Comparison of ENCODE assay signal across 8 mouse cellular contexts in genomic region chr10:37138778-37139442, GRCm38 (mm10). TPM values are rescaled to one million over a fixed set of nuclear protein-coding genes. Genes with fewer than 3 reads are reported as not detected.
A peak's percentile ranks its signal among the peaks of the same experiment; 100 is the strongest.
DNase-seq lines count a peak whose midpoint lies in the region; ATAC-seq lines count a peak whose summit lies in the region.

Gene Marcks (minus strand): TSS chr10:37138920.

- H3K27me3 ChIP-seq in forebrain, embryonic 10.5 days (ENCODE audit: poor library complexity, severe bottlenecking): no peaks in the 10 kb centered on the region
- H3K27me3 ChIP-seq in heart, embryonic 14.5 days (ENCODE audit: control insufficient read depth, insufficient read depth, low read length): no peaks in the 10 kb centered on the region
- H3K27me3 ChIP-seq in liver, embryonic 11.5 days (replicated peaks; ENCODE audit: control insufficient read depth, insufficient read depth, low read length): peaks cover 3% of the 10 kb centered on the region; the same call in 1 of the 2 replicates
- H3K27me3 ChIP-seq in splenic B cell, adult 2 months (ENCODE audit: control insufficient read depth, insufficient read depth, low read length, poor library complexity, severe bottlenecking): no peaks in the 10 kb centered on the region

- H3K9ac ChIP-seq in heart, embryonic 14.5 days (ENCODE audit: low read length): peak within 1 kb of the TSS; percentile 97
- H3K9ac ChIP-seq in liver, embryonic 11.5 days (ENCODE audit: low read depth, low read length): peak within 1 kb of the TSS; percentile 89

- peak within 1 kb of the TSS; percentile 85 for H3K4me2 ChIP-seq in heart, embryonic 14.5 days (ENCODE audit: low read length)
- H3K4me2 ChIP-seq in liver, embryonic 11.5 days: peak within 1 kb of the TSS; percentile 90

- H3K4me1 ChIP-seq in forebrain, embryonic 10.5 days: peaks cover 24% of the 10 kb centered on the region
- H3K4me1 ChIP-seq in heart, embryonic 14.5 days (ENCODE audit: control insufficient read depth in 2 of 2, insufficient read depth in 2 of 2, low read length in 2 of 2): 0 out of 4 replicates have a peak, but pooled peaks cover 0 to 9% of the 10 kb centered on the region in 2 experiments
- H3K4me1 ChIP-seq in liver, embryonic 11.5 days (replicated peaks; ENCODE audit: control insufficient read depth, insufficient read depth, low read length): peaks cover 3% of the 10 kb centered on the region

- H3K9me3 ChIP-seq in forebrain, embryonic 10.5 days: no peaks in the 10 kb centered on the region
- no peaks in the 10 kb centered on the region for H3K9me3 ChIP-seq in heart, embryonic 14.5 days (ENCODE audit: control insufficient read depth, low read length)
- no peaks in the 10 kb centered on the region for H3K9me3 ChIP-seq in liver, embryonic 11.5 days (ENCODE audit: control insufficient read depth, low read length)

- ATAC-seq in heart, embryonic 14.5 days (ENCODE audit: insufficient number of reproducible peaks, insufficient read depth, low FRiP score, low read depth): peak; percentile 56
- ATAC-seq in liver, embryonic 11.5 days (replicated peaks; ENCODE audit: low FRiP score): peak; percentile 68

- WGBS in forebrain, embryonic 10.5 days: 0% methylated on average over 39 of the region's 39 CpGs
- under 1% methylated on average over 39 of the region's 39 CpGs for WGBS in heart, embryonic 14.5 days
- WGBS in liver, embryonic 11.5 days: under 1% methylated on average over 39 of the region's 39 CpGs

- DNase-seq in CD4-positive helper T cell, adult 2 months (ENCODE audit: low read depth, low spot score): peak; percentile 84
- DNase-seq in brain, adult 2 months (ENCODE audit: low read depth, low spot score): peak; percentile 93
- peak; percentile 86 for DNase-seq in forebrain, embryonic 10.5 days (ENCODE audit: extremely low spot score, low spot score)
- DNase-seq in kidney, postnatal 10 days: peak; percentile 95
- DNase-seq in liver, embryonic 11.5 days (ENCODE audit: low spot score): peak; percentile 83
- DNase-seq in naive thymus-derived CD4-positive, alpha-beta T cell, adult 2 months (ENCODE audit: low read depth): peak; percentile 81
- DNase-seq in splenic B cell, adult 2 months (ENCODE audit: low read depth, low spot score): peak; percentile 84

- peak within 1 kb of the TSS; percentile 99 for H3K27ac ChIP-seq in forebrain, embryonic 10.5 days
- H3K27ac ChIP-seq in heart, embryonic 14.5 days (replicated peaks in 1 of 2; ENCODE audit: control insufficient read depth in 1 of 2, insufficient read depth in 1 of 2, low read depth in 2 of 2, low read length in 2 of 2): peak within 1 kb of the TSS; percentile 93 to 96
- peak within 1 kb of the TSS; percentile 92 for H3K27ac ChIP-seq in liver, embryonic 11.5 days (ENCODE audit: low read depth, low read length)

- peaks cover 30% of the 10 kb centered on the region for H3K36me3 ChIP-seq in forebrain, embryonic 10.5 days (replicated peaks)
- peaks cover 24% of the 10 kb centered on the region for H3K36me3 ChIP-seq in heart, embryonic 14.5 days (ENCODE audit: control insufficient read depth, insufficient read depth, low read length)
- H3K36me3 ChIP-seq in liver, embryonic 11.5 days (ENCODE audit: control insufficient read depth, insufficient read depth, low read length): peaks cover 4% of the 10 kb centered on the region; the same call in 1 of the 2 replicates
- no peaks in the 10 kb centered on the region for H3K36me3 ChIP-seq in splenic B cell, adult 2 months (ENCODE audit: control insufficient read depth, insufficient read depth, low read length, poor library complexity, severe bottlenecking)

- peak within 1 kb of the TSS; percentile 86 for H3K4me3 ChIP-seq in forebrain, embryonic 10.5 days
- peak within 1 kb of the TSS; percentile 65 to 76 for H3K4me3 ChIP-seq in heart, embryonic 14.5 days (ENCODE audit: control insufficient read depth in 1 of 2, insufficient read depth in 1 of 2, low read depth in 1 of 2, low read length in 2 of 2)
- H3K4me3 ChIP-seq in liver, embryonic 11.5 days (ENCODE audit: low read depth, low read length): peak within 1 kb of the TSS; percentile 80

RNA-seq across cellular contexts. Expression of gene Marcks, which starts in this region (rescaled TPM):
- polyA plus RNA-seq in forebrain, embryonic 10.5 days (2016; fragmentation: Nextera tagmentation; extraction: Ambion mirVana): 128 and 131 TPM in 2 replicates
- polyA plus RNA-seq in heart, embryonic 14.5 days (2014; fragmentation: Nextera tagmentation; extraction: Ambion mirVana): 92.2 and 96.5 TPM in 2 replicates
- 61.2 and 63.3 TPM in 2 replicates for polyA plus RNA-seq in liver, embryonic 11.5 days (2014; fragmentation: Nextera tagmentation; extraction: Ambion mirVana)

Comparison
In these comparisons a context has a peak if more than half of its experiments do, and no peak if none do; other contexts are left out.
1. Peak in every context shown above with its lines: DNase-seq, ATAC-seq, H3K4me3 ChIP-seq and H3K27ac ChIP-seq.